Mouse (Mus musculus) frontal cortex, adult (tissue): ENCODE data around the gene Mex3d.

Source experiments
- ATAC-seq: cut with Nextera tagmentation; 2 replicates; pipeline ENCODE4 v1.9.2; 2017; ENCODE audit warnings: mild to moderate bottlenecking, moderate library complexity, mixed read lengths; ENCODE audit not compliant: low TSS enrichment

Mex3d gene

GRCm38 (mm10) chr10:80387522-80387959 is at the start of gene Mex3d:
Mex3d (minus strand) TSS chr10:80387659.
- ATAC-seq, result no peak

DNA sequence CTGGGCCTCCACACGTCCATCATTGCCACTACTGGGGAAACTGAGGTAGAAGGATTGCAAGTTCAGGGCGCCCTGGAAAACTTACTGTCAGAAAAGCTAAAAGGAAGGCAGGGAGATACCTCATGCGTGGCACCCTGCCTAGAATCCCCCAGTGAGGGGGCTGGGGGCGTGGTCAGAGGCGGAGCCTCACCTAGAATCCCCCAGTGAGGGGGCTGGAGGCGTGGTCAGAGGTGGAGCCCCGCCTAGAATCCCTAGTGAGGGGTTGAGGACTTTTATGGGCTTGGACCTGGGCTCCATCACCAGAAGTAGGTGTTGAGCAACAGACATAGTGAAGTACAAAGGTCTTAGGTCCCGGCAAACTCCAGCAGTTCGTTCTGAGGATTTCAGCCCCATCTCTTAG is 48.8 kb upstream of the Mex3d start:
- no peak for ATAC-seq

- ATAC-seq, result no peak
These were observed 48.3 kb upstream of the Mex3d start for GRCm38 (mm10) chr10:80435764-80436163.

- ATAC-seq, result no peak
These were observed 47.4 kb upstream of the Mex3d start for GRCm38 (mm10) chr10:80434823-80435222.

DNA sequence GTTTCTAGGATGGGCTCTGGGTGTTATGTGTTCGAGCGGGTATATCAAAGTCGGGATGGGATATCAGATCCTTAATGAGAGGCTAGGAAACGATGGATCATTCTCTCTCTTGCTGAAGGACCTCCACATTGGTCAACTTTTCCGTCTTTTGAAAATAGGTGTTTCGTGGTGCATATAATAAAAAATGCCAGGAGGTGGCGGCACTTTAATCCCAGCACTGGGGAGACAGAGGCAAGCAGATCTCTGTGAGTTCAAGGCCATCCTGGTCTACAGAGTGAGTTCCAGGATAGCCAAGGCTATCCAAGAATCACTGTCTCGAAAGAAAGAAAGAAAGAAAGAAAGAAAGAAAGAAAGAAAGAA is 46.8 kb upstream of the Mex3d start:
- ATAC-seq, result no peak

- peak; percentile 96 for ATAC-seq
These were observed 46.2 kb upstream of the Mex3d start, which contains the start of gene Tcf3 for GRCm38 (mm10) chr10:80433513-80434232. Tcf3 (minus strand) TSS chr10:80433647.

- no peak for ATAC-seq
These were observed 45.6 kb upstream of the Mex3d start for GRCm38 (mm10) chr10:80432936-80433512.

DNA sequence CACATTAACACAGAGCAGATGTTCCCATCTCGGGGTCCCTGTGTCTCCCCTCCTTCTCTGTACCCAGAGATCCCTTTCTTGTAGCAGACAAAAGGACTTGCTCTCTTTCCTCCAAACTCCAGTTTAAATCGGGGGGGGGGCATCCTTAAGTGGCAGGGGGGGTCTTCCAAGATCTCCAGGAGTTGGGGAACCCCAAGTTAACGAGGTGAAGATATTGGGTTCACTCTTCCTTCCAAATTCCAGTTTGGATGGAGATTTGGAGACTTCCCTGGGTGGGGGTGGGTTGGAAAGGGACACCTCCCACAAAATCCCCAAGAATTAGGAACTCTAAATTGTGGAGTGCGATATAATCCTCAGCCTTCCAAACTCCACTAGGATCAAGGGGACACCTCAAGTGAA is 44.9 kb upstream of the Mex3d start:
- ATAC-seq, result no peak

DNA sequence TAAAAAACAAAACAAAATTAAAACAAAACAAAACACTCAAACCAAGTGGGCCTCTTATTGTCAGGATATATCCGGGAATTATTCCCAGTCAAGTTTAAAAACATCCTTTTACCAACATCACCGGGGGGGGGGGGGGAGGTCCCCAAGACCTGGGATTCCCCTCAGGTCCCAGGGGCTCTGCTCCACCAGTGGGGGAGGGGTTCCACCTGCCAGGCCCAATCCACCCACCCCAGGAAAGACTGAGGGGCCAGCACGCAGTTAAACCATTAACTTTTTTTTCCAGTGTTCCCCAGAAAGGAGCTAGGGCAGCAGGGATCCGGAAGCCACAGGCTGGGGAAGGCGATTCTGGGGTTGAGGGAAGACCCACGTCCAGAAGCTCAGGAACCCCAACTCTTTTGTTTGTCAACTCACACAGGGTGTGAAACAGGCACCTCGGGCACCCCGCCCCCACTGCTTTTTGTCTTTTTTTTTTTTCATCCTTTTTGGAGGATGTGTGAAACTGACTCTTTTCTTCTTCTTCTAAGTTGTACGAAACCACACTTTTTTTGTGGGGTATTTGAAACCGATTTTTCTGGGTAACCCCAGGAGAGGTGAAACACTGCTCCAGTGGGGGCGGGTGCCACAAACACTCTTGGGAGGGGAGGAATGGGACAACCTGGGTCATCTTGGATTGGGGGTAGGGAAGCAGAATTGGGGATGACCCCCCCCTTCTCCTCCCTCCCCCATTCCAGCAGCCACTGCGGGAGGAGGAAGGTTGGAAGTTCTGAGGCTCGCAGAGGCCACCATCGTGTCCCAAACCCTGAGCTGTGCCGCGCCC is 44.3 kb upstream of the Mex3d start:
- ATAC-seq, result no peak

DNA sequence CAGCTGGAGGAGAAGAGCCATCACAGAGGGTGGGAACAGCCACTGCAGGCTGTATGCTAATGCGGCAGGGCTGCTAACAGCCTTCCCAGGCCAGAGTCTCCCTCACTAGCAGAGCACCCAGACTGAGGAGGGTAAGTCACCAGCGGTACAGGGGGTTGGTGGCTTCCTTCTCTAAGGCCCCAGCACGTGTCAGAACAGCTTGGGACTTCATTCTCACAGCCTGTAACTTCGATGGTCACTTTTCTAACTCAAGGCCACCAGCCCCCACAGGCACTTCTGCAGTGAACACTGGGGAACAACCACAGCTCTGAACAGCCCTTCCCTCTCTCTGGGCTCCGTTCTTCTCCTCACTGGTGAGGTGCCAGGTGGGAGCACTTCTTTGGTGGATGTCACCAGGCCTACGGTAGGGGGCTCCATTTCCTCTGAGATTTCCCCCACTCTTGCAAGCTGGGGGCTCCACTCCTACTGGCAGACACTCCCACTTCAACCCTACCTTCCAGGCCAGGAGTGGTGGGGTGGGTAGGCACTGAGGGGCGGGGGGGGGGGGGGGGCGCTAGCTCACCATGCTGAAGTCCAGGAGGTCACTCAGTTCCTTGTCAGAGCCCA is 43.0 kb upstream of the Mex3d start:
- no peak for ATAC-seq

DNA sequence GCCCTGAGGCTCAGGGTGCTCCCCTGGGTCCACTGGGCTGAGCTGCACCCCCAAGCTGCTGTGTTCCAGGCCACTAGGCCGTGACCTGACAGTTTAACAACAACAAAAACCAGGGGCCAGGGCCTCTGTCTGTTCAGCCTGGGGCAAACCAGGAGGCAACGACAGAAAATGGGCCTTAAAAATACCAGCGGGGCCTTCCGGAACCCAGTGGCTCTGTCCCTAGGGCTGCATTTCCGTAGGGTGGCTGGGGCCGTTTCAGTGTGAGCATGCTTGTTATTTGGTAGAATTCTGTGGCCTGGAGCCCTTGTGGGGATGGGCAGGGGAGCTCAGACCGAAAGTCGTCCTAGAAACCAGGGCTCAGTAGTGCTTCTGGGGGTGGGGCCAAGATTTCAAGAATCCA is 42.3 kb upstream of the Mex3d start:
- no peak for ATAC-seq

DNA sequence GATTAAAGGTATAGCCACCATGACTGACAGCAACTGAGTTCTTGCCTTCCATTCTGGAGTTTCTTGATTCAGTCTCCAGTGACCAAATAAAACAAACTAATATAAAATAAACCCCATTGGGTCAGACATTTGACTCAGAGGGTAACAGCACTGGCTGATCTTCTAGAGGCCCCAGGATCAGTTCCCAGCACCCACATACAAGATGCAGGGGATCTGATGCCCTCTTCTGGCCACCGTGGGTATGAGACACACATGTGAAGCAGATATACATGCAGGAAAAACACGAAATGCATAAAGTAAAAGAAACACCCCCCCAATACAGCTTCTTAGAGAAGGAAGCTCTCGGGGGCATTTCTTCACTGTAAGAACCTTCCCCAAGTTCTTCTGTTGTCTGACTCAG is 37.6 kb upstream of the Mex3d start:
- ATAC-seq, result no peak

DNA sequence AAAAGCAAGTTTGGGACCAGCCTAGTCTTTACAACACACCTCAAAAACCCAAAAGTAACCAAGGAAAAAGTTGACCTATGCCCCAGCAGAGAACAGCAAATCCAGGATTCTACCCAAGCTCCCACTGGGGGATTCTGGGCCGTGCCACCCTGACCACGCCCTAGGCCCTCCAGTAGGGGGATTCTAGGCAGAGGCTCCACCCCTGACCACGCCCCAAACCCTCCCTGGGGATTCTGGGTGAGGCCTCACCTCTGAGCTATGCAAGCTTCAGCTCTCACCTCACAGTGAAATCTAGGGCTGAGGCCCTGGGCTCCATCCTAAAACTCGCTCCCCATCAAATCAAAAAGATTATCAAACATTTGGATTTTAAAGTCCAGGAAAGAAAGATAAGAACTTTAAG is 36.1 kb upstream of the Mex3d start:
- ATAC-seq, result no peak

- no peak for ATAC-seq
These were observed 34.4 kb upstream of the Mex3d start for GRCm38 (mm10) chr10:80421651-80422472.

DNA sequence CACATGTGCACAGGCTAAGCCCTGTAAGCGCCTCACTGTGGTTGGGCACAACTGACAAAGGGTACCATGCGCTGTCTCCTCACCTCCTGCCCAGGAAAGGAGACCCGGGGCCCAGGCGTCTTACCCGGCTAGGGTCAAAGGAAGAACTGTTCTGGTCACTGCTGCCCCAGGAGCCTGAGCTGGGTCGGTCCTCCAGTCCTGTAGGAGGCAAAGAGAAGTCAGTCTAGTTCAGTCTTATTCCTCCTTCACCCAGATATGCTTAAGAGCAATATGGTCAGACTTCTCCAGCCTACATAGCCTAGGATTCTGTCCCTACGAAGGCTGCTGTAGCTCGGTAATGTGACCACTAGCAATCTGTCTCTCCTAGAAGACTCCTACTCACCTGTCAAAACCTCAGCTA is 33.7 kb upstream of the Mex3d start:
- no peak for ATAC-seq

GRCm38 (mm10) chr10:80420729-80421128 is 33.3 kb upstream of the Mex3d start:
- no peak for ATAC-seq

DNA sequence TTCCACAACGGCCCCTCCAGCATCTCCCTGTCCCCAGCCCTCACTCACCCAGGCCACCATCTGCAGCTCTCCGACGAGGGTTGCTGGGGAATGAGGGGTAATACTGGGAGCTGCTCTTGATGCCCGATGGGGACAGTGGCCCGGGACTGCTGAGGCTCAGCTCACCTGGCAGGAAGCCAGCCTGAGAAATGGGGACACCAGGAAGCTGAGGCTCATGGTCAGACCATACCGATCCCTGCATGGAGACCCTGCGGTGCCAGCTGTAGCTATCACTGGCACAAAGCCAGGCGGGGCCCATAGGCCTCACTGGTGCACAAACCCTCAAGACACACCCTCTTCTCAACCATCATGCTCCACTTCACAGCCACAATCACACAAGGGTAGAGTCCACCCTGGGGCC is 32.0 kb upstream of the Mex3d start:
- no peak for ATAC-seq

DNA sequence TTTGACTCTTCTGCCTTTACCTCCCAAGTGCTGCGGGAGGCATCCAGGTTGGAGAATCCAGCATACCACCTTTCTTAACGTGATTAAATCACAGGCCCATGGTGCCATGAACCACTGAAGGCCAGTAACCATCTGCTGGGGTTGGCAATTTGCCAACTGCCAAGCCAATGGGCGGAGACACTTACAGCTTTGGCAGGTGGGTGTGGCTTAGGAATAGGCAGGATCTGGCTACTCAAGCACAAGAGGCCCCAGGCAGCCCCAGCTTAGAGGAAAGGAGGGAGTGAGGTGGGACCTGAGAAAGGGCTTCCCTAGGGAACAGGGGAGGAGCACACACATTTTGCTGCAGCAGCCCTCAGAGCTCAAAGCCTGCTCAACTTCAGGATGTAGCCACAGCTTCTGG is 30.9 kb upstream of the Mex3d start:
- no peak for ATAC-seq

DNA sequence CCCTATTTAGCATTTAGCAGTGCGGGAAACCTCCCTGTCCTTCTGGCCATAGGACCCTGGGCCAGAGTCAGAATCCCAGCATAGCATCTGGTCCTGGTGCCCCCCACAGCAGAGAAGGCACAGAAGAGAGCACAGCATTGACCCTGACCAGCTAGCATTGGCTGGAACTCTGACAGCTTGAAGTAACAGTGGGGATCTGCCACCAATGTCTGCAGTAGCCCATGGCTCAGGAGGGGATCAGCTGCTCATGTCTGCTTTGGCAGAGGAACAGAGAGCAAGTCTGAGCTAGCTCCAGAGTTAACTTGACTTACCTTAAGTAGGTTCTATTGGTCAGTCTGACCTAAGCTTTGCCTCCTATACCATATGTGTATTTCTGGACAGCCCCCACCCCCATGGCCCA is 30.4 kb upstream of the Mex3d start:
- no peak for ATAC-seq

DNA sequence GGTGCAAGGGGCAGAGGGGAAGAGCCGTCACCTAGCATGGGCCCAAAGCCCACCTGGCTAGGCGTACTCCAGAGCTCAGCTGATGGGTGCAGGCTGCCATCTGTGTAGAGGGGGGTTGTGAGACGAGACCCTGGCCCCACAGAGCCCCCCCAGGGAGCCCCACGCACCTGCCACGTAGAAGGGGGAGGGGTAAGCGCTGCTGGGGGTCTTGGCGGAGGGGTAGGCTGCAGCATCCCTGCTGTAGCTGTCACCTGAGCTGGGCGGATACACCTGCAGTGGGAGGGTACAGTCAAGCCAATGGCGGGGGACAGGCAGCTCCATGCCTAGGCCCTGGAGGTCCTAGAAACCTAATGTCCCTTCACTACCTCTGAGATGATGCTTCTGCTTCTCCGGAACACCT is 29.9 kb upstream of the Mex3d start:
- no peak for ATAC-seq

GRCm38 (mm10) chr10:80415566-80415965 is 28.1 kb upstream of the Mex3d start:
- ATAC-seq, result no peak
